Mouse (Mus musculus) cerebellum, adult 11-12 months (tissue): ENCODE data around the gene Rps19bp1.

Experiments
- DNase-seq: peaks from one replicate; pipeline ENCODE4 v3.0.0; 2022

The Rps19bp1 gene

DNA sequence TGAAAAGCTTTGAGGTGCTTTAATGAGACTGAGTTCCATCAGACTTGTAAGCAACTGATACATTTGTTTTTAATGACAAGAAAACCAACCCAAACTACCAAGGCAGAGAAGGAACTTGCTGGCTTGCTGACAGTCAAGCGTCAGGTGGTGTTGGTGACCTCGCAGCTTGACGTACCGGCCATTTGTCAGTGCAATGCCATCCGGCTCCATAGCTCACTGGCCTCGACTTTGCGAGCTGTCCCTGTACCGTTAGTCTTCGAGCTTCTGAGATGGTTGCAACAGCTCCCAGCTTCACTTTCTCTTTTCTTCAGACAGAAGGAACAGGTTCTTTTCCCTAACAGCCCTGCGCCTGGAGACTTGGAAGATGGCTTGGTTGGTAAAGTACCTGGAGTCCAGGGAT is 46.6 kb downstream of the Rps19bp1 start:
- DNase-seq: no peak

DNA sequence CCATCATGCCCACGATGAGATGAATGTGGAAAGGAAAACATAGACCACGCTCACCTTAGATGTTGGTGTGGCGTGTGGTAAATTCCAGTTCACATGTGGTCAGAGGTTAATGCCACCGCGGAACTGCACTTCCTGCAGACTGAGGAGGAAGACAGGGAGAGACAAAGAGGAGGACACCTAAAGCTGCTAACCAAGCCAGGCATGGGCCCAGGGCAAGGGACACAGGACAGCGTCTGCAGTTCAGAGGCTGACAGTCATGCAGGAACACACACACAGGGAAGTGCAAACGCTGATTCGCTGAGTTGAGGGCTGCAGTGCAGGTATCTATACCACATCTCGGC is 47.7 kb downstream of the Rps19bp1 start:
- DNase-seq: no peak

DNA sequence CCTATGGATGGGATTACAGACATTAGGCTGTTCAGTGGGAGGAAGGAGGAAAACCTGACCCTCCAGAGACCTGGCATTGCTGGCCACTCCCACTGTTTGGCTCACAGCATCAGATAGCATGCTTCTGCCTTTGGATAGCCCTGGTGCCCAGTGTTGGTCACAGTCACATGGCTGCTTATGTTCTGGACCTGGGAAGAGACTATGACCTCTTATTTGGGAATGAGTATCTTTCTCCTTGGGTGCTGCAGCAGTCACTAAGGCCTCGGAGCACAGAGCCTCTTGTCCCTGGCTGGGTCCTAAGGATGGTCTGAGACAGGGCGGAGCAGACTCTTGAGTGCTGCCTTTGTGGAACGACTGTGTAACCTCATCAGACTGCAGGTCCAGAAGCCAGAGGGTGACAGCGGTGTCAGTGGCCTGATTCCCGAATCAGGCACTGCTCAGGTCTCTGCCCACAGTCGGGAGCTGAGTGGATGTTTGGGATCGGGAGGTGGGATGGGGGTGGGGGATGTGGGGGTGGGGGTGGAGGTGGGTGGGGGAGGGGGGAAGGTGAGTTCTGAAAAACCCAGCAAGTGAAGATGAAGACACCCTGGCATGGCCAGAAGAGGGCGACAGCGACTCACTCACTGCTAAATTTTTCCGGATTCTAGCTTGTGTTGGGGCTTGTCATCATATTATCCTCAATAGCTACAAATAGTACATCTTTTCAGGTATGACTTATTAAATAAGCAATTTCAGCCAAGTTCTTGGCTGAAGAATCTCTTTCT is 48.2 kb downstream of the Rps19bp1 start:
- no peak for DNase-seq

DNA sequence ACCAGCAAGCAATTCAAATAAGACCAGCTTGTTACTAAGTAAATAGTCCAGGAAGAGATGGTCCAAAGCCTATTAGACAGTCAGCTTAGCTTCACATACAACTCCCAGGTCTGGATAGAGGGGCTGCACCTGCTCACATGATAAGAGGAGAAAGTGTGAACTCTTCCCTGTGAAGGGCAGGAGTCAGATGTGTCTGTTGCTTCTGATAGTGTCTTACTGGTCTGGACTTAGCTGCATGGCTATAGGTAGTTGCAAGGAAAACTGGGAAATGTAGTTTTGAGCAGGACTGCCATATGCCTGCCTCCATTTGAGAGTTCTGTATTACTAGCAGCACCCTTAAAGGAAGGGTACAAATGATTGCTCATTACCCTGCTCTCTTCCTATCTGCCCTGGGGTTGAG is 50.4 kb downstream of the Rps19bp1 start:
- DNase-seq: no peak
